Mouse (Mus musculus): ENCODE measurements around the gene Gna13. TPM values are rescaled to one million over a fixed set of nuclear protein-coding genes. Genes with fewer than 3 reads are reported as not detected.

The Gna13 gene
- polyA plus RNA-seq, 1 experiment from 2014 or later: 38.0 TPM

DNA sequence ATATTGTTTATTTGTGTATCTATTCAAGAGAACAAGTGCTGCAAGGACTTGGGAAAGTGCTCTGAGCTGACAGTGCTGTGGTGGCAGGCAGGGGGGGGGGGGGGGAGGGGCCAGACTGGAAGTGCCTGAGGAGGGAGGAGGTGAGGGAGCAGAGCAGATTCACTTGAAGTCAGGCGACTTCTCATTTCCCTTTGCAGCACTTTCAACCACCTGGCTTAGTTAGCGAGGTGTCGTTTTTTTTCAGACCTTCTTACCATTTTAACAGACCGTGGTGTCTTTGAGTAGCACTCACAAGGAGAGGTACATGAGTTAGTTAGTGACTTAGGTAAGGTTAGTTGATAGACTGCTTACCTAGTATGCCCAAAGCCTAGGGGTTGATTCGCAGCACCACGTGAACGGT lies 12.8 kb downstream of the Gna13 start:
- H3K27me3 ChIP-seq (replicated peaks; ENCODE audit: control insufficient read depth, insufficient read depth, low read length): no peaks in the 10 kb centered on the region
- H3K27ac ChIP-seq (ENCODE audit: low read depth): no peak overlapping the region
- no peak overlapping the region for H3K9ac ChIP-seq (ENCODE audit: low read length)
- peaks cover 27% of the 10 kb centered on the region for H3K4me1 ChIP-seq (replicated peaks; ENCODE audit: control insufficient read depth, insufficient read depth, low read length)
- H3K4me2 ChIP-seq (ENCODE audit: low read length): no peak overlapping the region
- no peak for DNase-seq (ENCODE audit: low spot score)
- 66% methylated on average over 7 of the region's 7 CpGs for WGBS
- H3K9me3 ChIP-seq (ENCODE audit: control insufficient read depth, low read length): no peaks in the 10 kb centered on the region
- peaks cover 8% of the 10 kb centered on the region for H3K36me3 ChIP-seq (ENCODE audit: control insufficient read depth, insufficient read depth, low read length)
- no peak overlapping the region for H3K4me3 ChIP-seq (ENCODE audit: low read depth, low read length)
- ATAC-seq (replicated peaks; ENCODE audit: low FRiP score, low TSS enrichment, low read depth): no peak

DNA sequence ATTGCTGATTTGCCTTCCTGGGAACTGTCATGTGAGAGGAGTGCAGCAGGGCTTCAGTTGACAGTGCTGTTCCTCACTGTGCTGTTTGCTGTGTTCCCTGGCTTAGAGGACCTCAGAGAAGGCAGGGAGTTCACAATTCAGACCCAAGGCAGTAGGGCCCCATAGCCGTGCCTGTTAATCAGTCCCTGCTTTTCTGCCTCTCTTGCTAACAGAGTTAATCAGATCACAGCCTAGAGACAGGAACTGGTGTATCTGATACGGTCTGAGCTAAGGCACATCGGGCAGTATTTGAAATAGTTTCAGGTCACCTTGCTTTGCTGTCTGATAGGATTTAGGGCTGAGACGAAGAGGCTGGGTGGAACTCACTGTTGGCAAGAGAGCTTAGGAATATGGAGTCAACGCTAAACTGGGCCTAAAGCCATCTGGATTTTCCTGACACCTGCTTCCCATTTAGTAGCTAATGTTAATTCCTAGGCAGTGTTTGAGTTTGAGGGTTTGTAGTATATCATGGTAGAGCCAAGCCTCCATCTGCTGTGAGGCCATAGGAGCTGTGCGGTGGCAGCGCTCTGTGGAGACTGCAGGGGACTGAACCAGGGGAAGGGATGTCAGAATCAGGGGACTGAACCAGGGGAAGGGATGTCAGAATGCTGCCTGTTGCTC lies 14.0 kb downstream of the Gna13 start:
- no peak overlapping the region; the same call in 1 of the 2 replicates for H3K27ac ChIP-seq (ENCODE audit: low read depth)
- H3K9ac ChIP-seq (ENCODE audit: low read length): no peak overlapping the region
- H3K9me3 ChIP-seq (ENCODE audit: control insufficient read depth, low read length): no peaks in the 10 kb centered on the region
- peaks cover 25% of the 10 kb centered on the region for H3K4me1 ChIP-seq (replicated peaks; ENCODE audit: control insufficient read depth, insufficient read depth, low read length)
- no peaks in the 10 kb centered on the region for H3K27me3 ChIP-seq (replicated peaks; ENCODE audit: control insufficient read depth, insufficient read depth, low read length)
- DNase-seq (ENCODE audit: low spot score) (no peak), ATAC-seq (replicated peaks; ENCODE audit: low FRiP score, low TSS enrichment, low read depth) (no peak)
- H3K4me3 ChIP-seq (ENCODE audit: low read depth, low read length): no peak overlapping the region
- WGBS: 63% methylated on average over 7 of the region's 7 CpGs
- peaks cover 9% of the 10 kb centered on the region for H3K36me3 ChIP-seq (ENCODE audit: control insufficient read depth, insufficient read depth, low read length)
- H3K4me2 ChIP-seq (ENCODE audit: low read length): no peak overlapping the region

DNA sequence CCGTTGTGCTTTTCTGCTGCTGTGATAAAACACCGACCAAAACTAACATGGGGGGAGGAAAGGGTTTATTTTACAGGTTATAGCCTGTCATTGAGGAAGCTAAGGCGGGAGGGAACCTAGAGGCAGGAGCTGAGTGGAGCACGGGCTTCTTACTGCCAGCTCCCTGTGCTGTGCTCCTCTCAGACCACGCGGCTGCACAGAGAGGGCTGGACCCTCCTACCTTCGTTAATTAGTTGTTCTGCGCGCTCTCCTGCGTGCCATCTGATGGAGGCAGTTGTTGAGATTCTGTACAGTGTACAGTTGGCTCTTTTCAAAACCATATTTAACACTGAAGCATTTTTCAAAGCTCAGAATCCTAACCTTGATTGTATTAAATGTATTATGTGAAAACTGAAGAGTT lies 14.8 kb downstream of the Gna13 start:
- Histone ChIP-seq H3K27me3 (replicated peaks; ENCODE audit: control insufficient read depth, insufficient read depth, low read length) (no peaks in the 10 kb centered on the region), H3K27ac (ENCODE audit: low read depth) (no peak overlapping the region), H3K4me1 (replicated peaks; ENCODE audit: control insufficient read depth, insufficient read depth, low read length) (peaks cover 25% of the 10 kb centered on the region), H3K9me3 (ENCODE audit: control insufficient read depth, low read length) (no peaks in the 10 kb centered on the region), H3K36me3 (ENCODE audit: control insufficient read depth, insufficient read depth, low read length) (peaks cover 9% of the 10 kb centered on the region), H3K9ac (ENCODE audit: low read length) (no peak overlapping the region), H3K4me3 (ENCODE audit: low read depth, low read length) (no peak overlapping the region), H3K4me2 (ENCODE audit: low read length) (no peak overlapping the region)
- no peak for DNase-seq (ENCODE audit: low spot score)
- ATAC-seq (replicated peaks; ENCODE audit: low FRiP score, low TSS enrichment, low read depth): no peak
- WGBS: 57% methylated on average over 10 of the region's 10 CpGs

DNA sequence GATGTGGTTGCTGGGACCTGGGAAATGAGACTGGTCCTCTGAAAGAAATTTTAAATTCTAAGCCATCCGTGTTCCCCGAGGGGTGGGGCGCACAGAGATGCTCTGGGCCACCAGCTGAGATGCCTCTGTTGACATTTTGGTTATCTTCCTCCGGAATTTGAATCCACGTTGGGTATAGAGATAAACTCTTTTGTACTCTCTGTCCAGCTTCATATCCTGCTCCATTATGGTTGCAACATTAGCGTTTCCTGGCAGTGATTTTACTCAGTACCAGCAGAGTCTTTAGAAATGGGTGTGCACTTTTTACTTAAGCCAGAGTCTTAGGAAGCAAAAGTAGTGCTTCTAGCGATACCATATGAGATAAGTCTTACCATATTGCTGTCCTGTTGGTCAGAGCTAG lies 15.4 kb downstream of the Gna13 start:
- no peaks in the 10 kb centered on the region for H3K9me3 ChIP-seq (ENCODE audit: control insufficient read depth, low read length)
- WGBS: 63% methylated on average over 7 of the region's 7 CpGs
- no peak for DNase-seq (ENCODE audit: low spot score)

DNA sequence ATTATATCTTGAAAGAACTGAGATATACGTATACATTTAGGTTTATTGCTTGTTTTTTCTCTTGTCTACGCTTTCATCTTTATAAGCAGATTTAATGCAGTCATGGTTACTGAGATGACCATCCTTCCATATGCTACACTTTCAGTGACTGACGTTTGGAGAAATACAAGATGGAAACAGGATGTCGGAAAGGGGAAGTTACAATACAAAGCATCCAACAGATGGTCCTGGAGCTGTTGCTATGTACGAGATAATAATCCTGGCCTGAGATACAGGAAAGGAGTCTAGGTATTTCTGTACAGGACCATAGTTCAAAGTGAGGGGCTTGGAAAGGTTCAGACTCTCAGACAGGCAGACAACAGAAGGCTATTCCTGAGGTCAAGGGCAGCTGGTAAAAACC lies 18.0 kb downstream of the Gna13 start:
- H3K9ac ChIP-seq (ENCODE audit: low read length): no peak overlapping the region
- H3K4me1 ChIP-seq (replicated peaks; ENCODE audit: control insufficient read depth, insufficient read depth, low read length): peaks cover 24% of the 10 kb centered on the region
- H3K4me2 ChIP-seq (ENCODE audit: low read length): no peak overlapping the region
- WGBS: 79% methylated on average over 5 of the region's 5 CpGs
- no peaks in the 10 kb centered on the region for H3K27me3 ChIP-seq (replicated peaks; ENCODE audit: control insufficient read depth, insufficient read depth, low read length)
- DNase-seq (ENCODE audit: low spot score) (no peak), ATAC-seq (replicated peaks; ENCODE audit: low FRiP score, low TSS enrichment, low read depth) (no peak)
- no peak overlapping the region for H3K4me3 ChIP-seq (ENCODE audit: low read depth, low read length)
- no peaks in the 10 kb centered on the region for H3K9me3 ChIP-seq (ENCODE audit: control insufficient read depth, low read length)
- H3K27ac ChIP-seq (ENCODE audit: low read depth): no peak overlapping the region
- peaks cover 5% of the 10 kb centered on the region; the same call in 1 of the 2 replicates for H3K36me3 ChIP-seq (ENCODE audit: control insufficient read depth, insufficient read depth, low read length)

More for the DNA sequence above, 15.4 kb downstream of the Gna13 start:
- H3K9ac ChIP-seq (ENCODE audit: low read length): no peak overlapping the region
- H3K4me2 ChIP-seq (ENCODE audit: low read length): no peak overlapping the region
- no peak overlapping the region for H3K27ac ChIP-seq (ENCODE audit: low read depth)
- no peak for ATAC-seq (replicated peaks; ENCODE audit: low FRiP score, low TSS enrichment, low read depth)
- H3K27me3 ChIP-seq (replicated peaks; ENCODE audit: control insufficient read depth, insufficient read depth, low read length): no peaks in the 10 kb centered on the region
- peaks cover 25% of the 10 kb centered on the region for H3K4me1 ChIP-seq (replicated peaks; ENCODE audit: control insufficient read depth, insufficient read depth, low read length)
- H3K36me3 ChIP-seq (ENCODE audit: control insufficient read depth, insufficient read depth, low read length): peaks cover 9% of the 10 kb centered on the region
- H3K4me3 ChIP-seq (ENCODE audit: low read depth, low read length): no peak overlapping the region

DNA sequence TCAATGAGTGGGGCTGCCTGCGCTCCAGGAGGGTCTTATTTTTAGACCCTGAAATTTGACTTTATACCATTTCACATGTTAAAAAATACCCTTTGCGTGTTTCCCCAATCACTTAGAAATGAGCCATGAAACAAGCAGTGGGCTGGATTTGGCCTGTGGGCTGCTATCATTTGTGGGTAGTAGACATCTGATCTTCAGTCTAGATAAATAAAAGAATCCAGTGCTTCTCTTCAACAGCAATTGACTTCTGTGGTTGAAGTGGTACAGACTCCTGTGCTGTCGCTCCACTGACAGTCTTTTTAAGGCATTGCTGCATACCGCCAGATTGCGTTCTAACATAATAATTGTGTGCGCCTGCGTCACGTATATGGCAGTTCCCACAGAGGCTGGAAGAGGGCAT lies 22.7 kb downstream of the Gna13 start:
- DNase-seq (ENCODE audit: low spot score): no peak
- Histone ChIP-seq H3K4me1 (replicated peaks; ENCODE audit: control insufficient read depth, insufficient read depth, low read length) (no peaks in the 10 kb centered on the region), H3K9ac (ENCODE audit: low read length) (no peak overlapping the region), H3K27ac (ENCODE audit: low read depth) (no peak overlapping the region), H3K9me3 (ENCODE audit: control insufficient read depth, low read length) (no peaks in the 10 kb centered on the region), H3K4me2 (ENCODE audit: low read length) (no peak overlapping the region), H3K36me3 (ENCODE audit: control insufficient read depth, insufficient read depth, low read length) (peaks cover 5% of the 10 kb centered on the region; the same call in 1 of the 2 replicates), H3K4me3 (ENCODE audit: low read depth, low read length) (no peak overlapping the region), H3K27me3 (replicated peaks; ENCODE audit: control insufficient read depth, insufficient read depth, low read length) (no peaks in the 10 kb centered on the region)
- ATAC-seq (replicated peaks; ENCODE audit: low FRiP score, low TSS enrichment, low read depth): no peak
- 86% methylated on average over 8 of the region's 8 CpGs for WGBS

DNA sequence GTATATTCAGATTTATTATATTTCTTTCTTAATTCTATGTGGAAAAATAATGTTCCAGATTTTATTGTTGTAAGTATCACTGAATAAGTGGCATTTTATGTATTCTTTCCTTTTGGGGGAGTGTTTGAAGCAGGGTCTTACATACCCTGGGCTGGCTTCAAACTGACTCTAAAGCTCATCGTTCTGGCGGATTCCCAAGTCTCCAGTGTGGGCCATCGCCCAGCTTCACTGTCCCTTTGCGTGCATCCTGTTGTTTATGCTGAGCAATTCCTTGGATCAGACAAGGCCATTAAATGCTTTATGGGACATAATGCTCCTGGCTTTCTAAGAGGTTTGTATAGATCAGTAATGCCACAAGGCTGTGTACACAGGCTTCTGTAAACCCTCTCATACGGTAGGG lies 26.4 kb downstream of the Gna13 start:
- H3K27ac ChIP-seq (ENCODE audit: low read depth): no peak overlapping the region
- no peak for DNase-seq (ENCODE audit: low spot score)
- no peaks in the 10 kb centered on the region for H3K4me1 ChIP-seq (replicated peaks; ENCODE audit: control insufficient read depth, insufficient read depth, low read length)
- H3K9ac ChIP-seq (ENCODE audit: low read length): no peak overlapping the region
- no peak for ATAC-seq (replicated peaks; ENCODE audit: low FRiP score, low TSS enrichment, low read depth)
- peaks cover 14% of the 10 kb centered on the region for H3K36me3 ChIP-seq (ENCODE audit: control insufficient read depth, insufficient read depth, low read length)
- no peak overlapping the region for H3K4me2 ChIP-seq (ENCODE audit: low read length)
- no peak overlapping the region for H3K4me3 ChIP-seq (ENCODE audit: low read depth, low read length)
- 71% methylated on average over 5 of the region's 5 CpGs for WGBS
- no peaks in the 10 kb centered on the region for H3K27me3 ChIP-seq (replicated peaks; ENCODE audit: control insufficient read depth, insufficient read depth, low read length)
- H3K9me3 ChIP-seq (ENCODE audit: control insufficient read depth, low read length): no peaks in the 10 kb centered on the region

DNA sequence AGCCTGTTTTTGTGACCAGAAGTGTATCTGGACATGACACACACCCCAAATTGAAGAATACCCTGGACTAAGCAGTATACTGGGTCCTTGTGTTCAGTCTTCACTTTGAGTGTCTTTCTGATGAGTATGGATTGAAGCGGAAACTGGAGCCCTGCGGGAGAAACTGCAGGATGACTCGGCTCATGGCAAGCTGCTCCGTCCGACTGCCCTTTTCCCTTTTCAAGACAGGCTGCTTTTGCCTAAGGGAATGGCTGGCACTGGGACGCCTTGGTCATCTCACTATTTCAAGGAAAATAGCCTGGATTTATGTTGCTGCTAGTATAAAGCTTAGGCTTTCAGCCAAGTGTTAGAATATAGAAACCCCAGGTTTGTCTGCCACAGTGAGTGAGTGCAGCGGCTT lies 28.6 kb downstream of the Gna13 start:
- WGBS: 87% methylated on average over 7 of the region's 7 CpGs
- Histone ChIP-seq H3K9ac (ENCODE audit: low read length) (no peak overlapping the region), H3K36me3 (ENCODE audit: control insufficient read depth, insufficient read depth, low read length) (peaks cover 27% of the 10 kb centered on the region), H3K4me2 (ENCODE audit: low read length) (no peak overlapping the region), H3K4me1 (replicated peaks; ENCODE audit: control insufficient read depth, insufficient read depth, low read length) (no peaks in the 10 kb centered on the region), H3K27ac (ENCODE audit: low read depth) (no peak overlapping the region), H3K27me3 (replicated peaks; ENCODE audit: control insufficient read depth, insufficient read depth, low read length) (no peaks in the 10 kb centered on the region), H3K4me3 (ENCODE audit: low read depth, low read length) (no peak overlapping the region), H3K9me3 (ENCODE audit: control insufficient read depth, low read length) (no peaks in the 10 kb centered on the region)
- DNase-seq (ENCODE audit: low spot score) (no peak), ATAC-seq (replicated peaks; ENCODE audit: low FRiP score, low TSS enrichment, low read depth) (no peak)

DNA sequence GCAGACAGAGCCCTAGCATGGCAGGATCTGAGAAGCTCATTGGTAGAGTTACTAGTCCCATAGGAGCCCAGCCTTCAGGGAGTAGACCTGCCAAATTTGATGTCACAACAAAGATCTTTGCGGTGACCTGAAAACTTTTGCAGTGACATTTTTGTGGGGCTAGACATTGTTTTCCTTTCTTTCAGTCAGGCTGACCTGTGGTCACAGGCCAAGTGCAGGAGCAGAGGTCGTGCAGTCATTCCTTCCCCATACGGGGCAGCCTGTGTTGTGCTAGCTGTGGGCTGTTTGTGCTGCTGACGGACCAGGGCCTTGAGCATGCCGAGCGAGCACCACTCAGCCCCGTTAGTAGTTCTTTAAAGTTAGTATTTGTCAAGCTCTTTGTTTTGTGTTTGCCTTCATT lies 29.1 kb downstream of the Gna13 start:
- no peak for DNase-seq (ENCODE audit: low spot score)
- H3K36me3 ChIP-seq (ENCODE audit: control insufficient read depth, insufficient read depth, low read length): peaks cover 32% of the 10 kb centered on the region
- H3K9me3 ChIP-seq (ENCODE audit: control insufficient read depth, low read length): no peaks in the 10 kb centered on the region
- 73% methylated on average over 7 of the region's 7 CpGs for WGBS
- H3K9ac ChIP-seq (ENCODE audit: low read length): no peak overlapping the region
- H3K4me3 ChIP-seq (ENCODE audit: low read depth, low read length): no peak overlapping the region
- H3K4me1 ChIP-seq (replicated peaks; ENCODE audit: control insufficient read depth, insufficient read depth, low read length): no peaks in the 10 kb centered on the region
- ATAC-seq (replicated peaks; ENCODE audit: low FRiP score, low TSS enrichment, low read depth): no peak
- no peaks in the 10 kb centered on the region for H3K27me3 ChIP-seq (replicated peaks; ENCODE audit: control insufficient read depth, insufficient read depth, low read length)
- no peak overlapping the region for H3K4me2 ChIP-seq (ENCODE audit: low read length)
- no peak overlapping the region for H3K27ac ChIP-seq (ENCODE audit: low read depth)

Measured in intestine, embryonic 14.5 days (tissue).